Mouse (Mus musculus): ENCODE results near the gene Sox3. TPM values are rescaled to one million over a fixed set of nuclear protein-coding genes. Genes with fewer than 3 reads are reported as not detected.

Sox3 gene
- polyA plus RNA-seq, 1 experiment: not detected

DNA sequence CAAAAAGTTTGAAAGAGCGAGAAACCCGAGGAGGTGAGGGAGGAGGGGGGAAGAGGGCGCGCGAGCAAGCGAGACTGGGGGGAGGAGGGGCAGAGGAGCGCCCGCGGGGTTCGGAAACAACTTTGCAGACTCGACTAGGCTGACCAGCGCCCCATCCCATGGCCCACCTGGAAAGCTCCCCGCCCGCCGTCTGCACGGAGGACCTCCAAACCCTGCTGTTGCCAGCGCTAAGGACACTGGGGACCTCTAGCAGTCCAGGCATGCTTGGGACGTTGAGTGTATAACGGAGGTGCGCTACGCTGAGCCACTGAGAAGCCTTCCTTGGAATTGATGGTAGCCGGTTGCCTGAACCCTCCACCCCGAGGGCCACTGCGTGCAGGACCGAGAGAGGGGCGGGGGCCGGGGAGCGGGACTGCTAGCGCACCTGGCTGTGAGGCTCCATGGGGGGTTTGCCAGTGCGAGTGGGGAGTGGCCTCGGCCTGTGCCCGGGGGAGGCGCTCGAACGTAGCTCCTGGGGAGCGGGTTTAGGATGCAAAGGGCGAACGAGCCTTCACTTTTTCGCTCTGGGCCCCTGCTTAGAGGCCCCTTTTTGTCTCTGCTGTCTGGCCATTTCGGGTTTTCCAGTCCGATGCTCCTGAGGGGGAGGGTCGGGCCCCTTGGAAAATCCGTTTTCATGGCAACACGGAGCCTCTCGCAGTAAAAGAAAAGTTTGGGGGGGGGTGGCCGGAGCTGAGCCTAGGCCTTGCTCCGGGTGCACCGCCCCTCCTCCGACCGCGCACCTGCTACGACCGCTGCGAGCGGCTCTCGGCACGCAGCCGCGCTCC is 702 bp upstream of the Sox3 start:
- TF ChIP-seq POLR2A (IDR thresholded peaks at IDR 0.05; ENCODE audit: low read depth, low read length) (no peak), CTCF (IDR thresholded peaks at IDR 0.05; ENCODE audit: extremely low read depth, insufficient read length, insufficient replicate concordance, low read depth, low read length) (no peak)
- H3K27ac ChIP-seq (ENCODE audit: insufficient read depth, low read depth, low read length): no peak overlapping the region
- H3K4me1 ChIP-seq (ENCODE audit: control insufficient read depth, insufficient read depth, insufficient read length, low read length): 0 out of 2 replicates have a peak, but pooled peaks cover 2% of the 10 kb centered on the region
- WGBS: 12% methylated on average over 55 of the region's 59 CpGs
- H3K36me3 ChIP-seq (ENCODE audit: control insufficient read depth, insufficient read depth, low read length): no peaks in the 10 kb centered on the region
- H3K4me3 ChIP-seq (ENCODE audit: low read depth, low read length): no peak overlapping the region
- peaks cover 29% of the 10 kb centered on the region for H3K27me3 ChIP-seq (ENCODE audit: control insufficient read depth, insufficient read depth, low read length)

- H3K4me3 ChIP-seq (ENCODE audit: low read depth, low read length): peak overlapping the region; percentile 51
- 31% methylated on average over 94 of the region's 102 CpGs for WGBS
- no peaks in the 10 kb centered on the region for H3K36me3 ChIP-seq (ENCODE audit: control insufficient read depth, insufficient read depth, low read length)
- peaks cover 27% of the 10 kb centered on the region for H3K27me3 ChIP-seq (ENCODE audit: control insufficient read depth, insufficient read depth, low read length)
- 0 out of 2 replicates have a peak, but pooled peaks cover 2% of the 10 kb centered on the region for H3K4me1 ChIP-seq (ENCODE audit: control insufficient read depth, insufficient read depth, insufficient read length, low read length)
- H3K27ac ChIP-seq (ENCODE audit: insufficient read depth, low read depth, low read length): no peak overlapping the region
- no peak for TF ChIP-seq CTCF (IDR thresholded peaks at IDR 0.05; ENCODE audit: extremely low read depth, insufficient read length, insufficient replicate concordance, low read depth, low read length)
These were observed 981 bp downstream of the Sox3 start for GRCm38 (mm10) chrX:60892098-60892800.

GRCm38 (mm10) chrX:60891329-60892095 is 1.7 kb downstream of the Sox3 start:
- Histone ChIP-seq H3K27me3 (ENCODE audit: control insufficient read depth, insufficient read depth, low read length) (peaks cover 27% of the 10 kb centered on the region), H3K36me3 (ENCODE audit: control insufficient read depth, insufficient read depth, low read length) (no peaks in the 10 kb centered on the region), H3K27ac (ENCODE audit: insufficient read depth, low read depth, low read length) (no peak overlapping the region), H3K4me1 (ENCODE audit: control insufficient read depth, insufficient read depth, insufficient read length, low read length) (0 out of 2 replicates have a peak, but pooled peaks cover 2% of the 10 kb centered on the region), H3K4me3 (ENCODE audit: low read depth, low read length) (peak overlapping the region; percentile 51)
- TF ChIP-seq POLR2A (IDR thresholded peaks at IDR 0.05; ENCODE audit: low read depth, low read length) (no peak), CTCF (IDR thresholded peaks at IDR 0.05; ENCODE audit: extremely low read depth, insufficient read length, insufficient replicate concordance, low read depth, low read length) (no peak)
- WGBS: 12% methylated on average over 43 of the region's 43 CpGs

- H3K27ac ChIP-seq (ENCODE audit: insufficient read depth, low read depth, low read length): no peak overlapping the region
- H3K36me3 ChIP-seq (ENCODE audit: control insufficient read depth, insufficient read depth, low read length): no peaks in the 10 kb centered on the region
- 0 out of 2 replicates have a peak, but pooled peaks cover 2% of the 10 kb centered on the region for H3K4me1 ChIP-seq (ENCODE audit: control insufficient read depth, insufficient read depth, insufficient read length, low read length)
- H3K27me3 ChIP-seq (ENCODE audit: control insufficient read depth, insufficient read depth, low read length): peaks cover 27% of the 10 kb centered on the region
- 17% methylated on average over 18 of the region's 18 CpGs for WGBS
- H3K4me3 ChIP-seq (ENCODE audit: low read depth, low read length): no peak overlapping the region
- no peak for TF ChIP-seq POLR2A (IDR thresholded peaks at IDR 0.05; ENCODE audit: low read depth, low read length)
- no peak for TF ChIP-seq CTCF (IDR thresholded peaks at IDR 0.05; ENCODE audit: extremely low read depth, insufficient read length, insufficient replicate concordance, low read depth, low read length)
These were observed 2.6 kb downstream of the Sox3 start for GRCm38 (mm10) chrX:60890651-60891050.

GRCm38 (mm10) chrX:60889956-60890485 is 3.2 kb downstream of the Sox3 start:
- Histone ChIP-seq H3K27ac (ENCODE audit: insufficient read depth, low read depth, low read length) (no peak overlapping the region), H3K36me3 (ENCODE audit: control insufficient read depth, insufficient read depth, low read length) (no peaks in the 10 kb centered on the region), H3K27me3 (ENCODE audit: control insufficient read depth, insufficient read depth, low read length) (peaks cover 27% of the 10 kb centered on the region), H3K4me3 (ENCODE audit: low read depth, low read length) (no peak overlapping the region), H3K4me1 (ENCODE audit: control insufficient read depth, insufficient read depth, insufficient read length, low read length) (0 out of 2 replicates have a peak, but pooled peaks cover 2% of the 10 kb centered on the region)
- 13% methylated on average over 17 of the region's 17 CpGs for WGBS
- TF ChIP-seq CTCF (IDR thresholded peaks at IDR 0.05; ENCODE audit: extremely low read depth, insufficient read length, insufficient replicate concordance, low read depth, low read length): no peak
- no peak for TF ChIP-seq POLR2A (IDR thresholded peaks at IDR 0.05; ENCODE audit: low read depth, low read length)

All from small intestine, adult 2 months (tissue).